Mouse (Mus musculus) kidney, postnatal 0 days (tissue): ENCODE data around the gene Bax. TPM values are rescaled to one million over a fixed set of nuclear protein-coding genes. Genes with fewer than 3 reads are reported as not detected.

Source experiments
- ATAC-seq: fragments of 200-750 bp; cut with Nextera tagmentation; replicated peaks from 2 replicates; pipeline ENCODE4 v1.8.0; 2017; ENCODE audit warnings: low read depth, moderate number of reproducible peaks, moderate TSS enrichment, moderate library complexity; ENCODE audit not compliant: low FRiP score
- DNase-seq: peaks from one replicate; pipeline ENCODE4 v3.0.0-alpha.2; 2016; ENCODE audit warnings: low spot score
- H3K27ac ChIP-seq: fragments of 300-500 bp; sonication (generic); 2 replicates; pipeline ENCODE4 v1.5.1; 2014; ENCODE audit warnings: mild to moderate bottlenecking
- H3K27me3 ChIP-seq: fragments of 300-500 bp; sonication (generic); 2 replicates; pipeline ENCODE4 v1.6.1; 2014; ENCODE audit warnings: low read length, mixed read lengths; ENCODE audit not compliant: insufficient read depth
- H3K36me3 ChIP-seq: fragments of 300-500 bp; sonication (generic); 2 replicates; pipeline ENCODE4 v1.6.1; 2014; ENCODE audit warnings: low read length, mixed read lengths; ENCODE audit not compliant: insufficient read depth
- H3K4me1 ChIP-seq: fragments of 300-500 bp; sonication (generic); replicated peaks from 2 replicates; pipeline ENCODE4 v1.6.1; 2014; ENCODE audit warnings: antibody characterized with exemption, low read length, mixed read lengths; ENCODE audit not compliant: insufficient read depth
- H3K4me2 ChIP-seq: fragments of 300-500 bp; sonication (generic); 2 replicates; pipeline ENCODE4 v1.6.1; 2014; ENCODE audit warnings: mild to moderate bottlenecking, low read length, moderate library complexity, mixed read lengths
- H3K4me3 ChIP-seq: fragments of 300-500 bp; sonication (generic); replicated peaks from 2 replicates; pipeline ENCODE4 v1.5.1; 2014; ENCODE audit warnings: low read depth, low read length
- H3K9ac ChIP-seq: fragments of 300-500 bp; sonication (generic); 2 replicates; pipeline ENCODE4 v1.6.1; 2014; ENCODE audit warnings: low read depth, low read length
- H3K9me3 ChIP-seq: fragments of 300-500 bp; sonication (generic); replicated peaks from 2 replicates; pipeline ENCODE4 v1.6.1; 2016; ENCODE audit warnings: low read length, inconsistent platforms, mixed read lengths
- CTCF ChIP-seq: IDR thresholded peaks from 2 replicates; pipeline ENCODE4 v1.5.1; 2016; ENCODE audit warnings: antibody characterized with exemption, low read depth, mild to moderate bottlenecking, moderate library complexity
- WGBS: fragments of 180-500 bp; shearing (Covaris S2); extraction: QIAGEN DNeasy Blood & Tissue Kit; methylation state at CpG from one replicate; pipeline ENCODE4 v1.1.7; 2014; 5-methylcytosine and 5-hydroxymethylcytosine counted together
- microRNA-seq: library from miRNA; unstranded; fragments of <30 nt; microRNA quantifications from one replicate; pipeline ENCODE4, GENCODE M21; 2016
- polyA plus RNA-seq: library from polyadenylated mRNA; unstranded; fragments of >200 nt; fragmentation: Nextera tagmentation; extraction: Ambion mirVana; gene quantifications from 2 replicates; pipeline ENCODE4 v1.2.1, GENCODE M21; 2015

Gene Bax
- polyA plus RNA-seq, 1 experiment from 2014 or later: 194 TPM

DNA sequence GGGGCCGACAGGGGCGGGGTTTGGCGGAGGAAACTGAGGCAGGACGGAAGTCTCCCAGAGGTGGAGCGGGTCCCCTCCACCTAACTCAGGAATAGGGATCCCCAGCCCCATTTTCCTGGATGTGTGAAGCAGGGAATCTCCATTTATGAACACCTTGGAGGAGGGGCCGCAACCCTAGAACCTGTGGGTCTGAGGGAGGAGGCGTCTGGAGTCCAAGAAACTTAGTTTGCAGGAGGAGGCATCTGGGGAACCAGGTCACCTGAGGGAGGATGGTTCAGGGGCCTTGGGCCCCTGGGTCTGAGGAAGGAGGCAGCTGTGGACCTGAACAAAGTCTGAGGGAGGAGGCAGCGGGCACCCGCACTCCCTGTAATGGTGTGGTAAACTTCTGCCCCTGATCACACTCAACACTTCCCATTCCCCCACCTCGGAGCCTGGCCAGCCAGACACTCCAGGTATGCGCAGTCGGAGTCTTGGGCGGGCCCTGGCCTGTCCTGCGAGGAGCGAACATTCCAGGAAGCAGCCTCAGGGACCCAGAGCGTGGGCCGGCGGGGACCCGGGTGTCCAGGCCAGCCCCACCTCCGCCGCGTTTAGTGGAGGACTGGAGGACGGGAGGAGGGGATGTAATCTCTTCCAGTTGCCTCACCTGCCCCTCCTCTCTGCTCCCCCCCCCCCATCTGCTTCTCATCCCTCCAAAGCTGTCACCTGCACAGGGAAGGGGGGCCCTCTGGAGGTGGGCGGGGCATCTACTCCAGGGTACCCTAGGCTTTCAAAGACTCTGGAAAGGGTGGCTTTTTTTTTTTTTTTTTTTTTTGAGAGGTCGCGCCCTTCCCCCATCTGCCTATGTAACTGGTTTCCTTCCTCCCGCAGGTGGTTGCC is 52.6 kb downstream of the Bax start:
- peak overlapping the region; percentile 51 for H3K4me3 ChIP-seq
- no peaks in the 10 kb centered on the region for H3K9me3 ChIP-seq
- H3K4me2 ChIP-seq: peak overlapping the region; percentile 98
- ATAC-seq (0 out of 2 replicates have a peak, but pooled peaks have one; percentile 11), DNase-seq (no peak)
- H3K36me3 ChIP-seq: no peaks in the 10 kb centered on the region
- H3K9ac ChIP-seq: peak overlapping the region; percentile 61
- TF ChIP-seq CTCF: no peak
- WGBS: 2% methylated on average over 27 of the region's 27 CpGs
- peaks cover 33% of the 10 kb centered on the region for H3K27me3 ChIP-seq
- H3K27ac ChIP-seq: no peak overlapping the region
- H3K4me1 ChIP-seq: peaks cover 9% of the 10 kb centered on the region

DNA sequence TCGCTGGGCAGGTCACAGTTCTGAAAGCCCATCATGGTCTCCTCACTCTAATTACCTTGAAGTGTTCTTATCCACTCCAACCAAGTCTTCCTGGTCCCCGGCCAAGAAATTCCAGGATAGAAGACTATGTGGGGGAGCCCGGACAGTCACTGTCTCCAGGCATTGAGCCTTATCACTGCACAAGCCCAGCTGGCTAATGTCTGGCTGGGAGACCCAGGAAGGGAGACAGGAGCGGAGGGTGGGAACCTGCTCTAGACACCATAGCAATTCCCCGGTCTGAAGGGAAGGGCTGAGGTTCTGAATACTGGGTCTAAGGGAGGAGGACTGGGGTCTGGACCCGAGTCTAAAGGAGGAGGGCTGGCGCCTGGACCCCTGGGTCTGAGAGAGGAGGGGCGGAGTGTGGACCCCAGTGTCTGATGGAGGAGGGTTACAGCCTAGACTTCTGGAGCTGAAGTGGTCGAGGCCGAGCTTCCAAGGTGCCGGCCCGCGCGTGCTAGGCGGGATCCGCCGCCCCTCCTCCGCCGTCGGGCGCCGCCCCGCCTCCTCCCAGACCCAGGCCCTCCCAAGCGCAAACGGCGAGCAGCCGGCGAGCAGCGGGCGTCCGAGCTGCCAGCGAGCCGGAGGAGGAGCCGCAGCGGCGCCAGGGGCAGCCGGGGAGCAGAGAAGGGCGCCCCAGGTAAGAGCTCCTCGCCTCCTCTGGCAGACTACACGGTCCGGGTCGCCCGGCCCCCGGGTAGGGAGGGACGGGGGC is 53.4 kb downstream of the Bax start, which contains the start of gene Ntf5:
Ntf5 (plus strand) TSS at position 583 of the 751 bp plus-strand sequence.
- DNase-seq: peak; percentile 47
- Histone ChIP-seq H3K4me3 (peak within 1 kb of the TSS; percentile 51), H3K9ac (peak within 1 kb of the TSS; percentile 61)

DNA sequence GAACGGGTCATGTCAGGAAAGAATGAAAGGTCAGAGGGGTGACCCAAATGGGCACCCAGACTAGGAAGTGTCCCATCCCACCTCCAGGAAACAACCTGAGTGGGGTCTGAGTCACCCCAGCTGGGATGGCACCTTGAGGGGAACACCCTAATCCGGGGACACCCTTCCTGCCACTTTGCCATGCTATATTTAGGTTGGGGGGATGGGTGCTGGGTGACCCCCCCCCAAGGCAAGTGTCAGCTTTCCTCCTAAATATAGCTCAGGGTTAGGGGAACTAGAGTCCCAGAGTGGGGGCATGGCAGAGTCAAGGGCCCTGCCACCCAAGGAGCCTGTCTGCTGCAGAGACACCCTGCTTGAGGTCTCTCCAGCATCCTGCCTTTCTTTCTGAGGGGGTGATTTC is 54.3 kb downstream of the Bax start:
- no peak for DNase-seq
- H3K4me1 ChIP-seq: peaks cover 9% of the 10 kb centered on the region

More for the DNA sequence above, 53.4 kb downstream of the Bax start, which contains the start of gene Ntf5:
- no peak within 1 kb of the TSS for H3K27ac ChIP-seq
- WGBS: 2% methylated on average over 42 of the region's 45 CpGs
- H3K36me3 ChIP-seq: no peaks in the 10 kb centered on the region
- no peak for TF ChIP-seq CTCF
- H3K9me3 ChIP-seq: no peaks in the 10 kb centered on the region
- H3K4me1 ChIP-seq: peaks cover 9% of the 10 kb centered on the region
- H3K4me2 ChIP-seq: peak within 1 kb of the TSS; percentile 98
- H3K27me3 ChIP-seq: peaks cover 33% of the 10 kb centered on the region
- peak; percentile 30 for ATAC-seq

More for the DNA sequence above, 54.3 kb downstream of the Bax start:
- TF ChIP-seq CTCF: no peak
- no peak overlapping the region for H3K4me2 ChIP-seq
- no peak for ATAC-seq
- WGBS: 73% methylated on average over 2 of the region's 2 CpGs
- H3K27me3 ChIP-seq: peaks cover 41% of the 10 kb centered on the region
- no peak overlapping the region for H3K9ac ChIP-seq
- H3K4me3 ChIP-seq: no peak overlapping the region
- no peaks in the 10 kb centered on the region for H3K9me3 ChIP-seq
- H3K27ac ChIP-seq: no peak overlapping the region
- no peaks in the 10 kb centered on the region for H3K36me3 ChIP-seq

Small RNAs within 50 kb of the gene (microRNA-seq; reads per million reads assigned to microRNA genes)
- gene Gm22133: not detected

Other genes starting within 250 kb of the Bax start
- gene Cd37, start 227.8 kb downstream of the Bax start, polyA plus RNA-seq: 2.1 and 2.6 TPM in 2 replicates
- 0.18 and 0.45 TPM in 2 replicates for gene Slc6a16, start 225.8 kb downstream of the Bax start, polyA plus RNA-seq
- gene Slc6a21, start 189.4 kb downstream of the Bax start, polyA plus RNA-seq: not detected in 2 replicates
- 14.4 and 15.9 TPM in 2 replicates for gene Trpm4, start 133.1 kb downstream of the Bax start, polyA plus RNA-seq
- gene Hrc, start 131.6 kb downstream of the Bax start, polyA plus RNA-seq: 0.75 and 1.1 TPM in 2 replicates
- gene Ppfia3, start 99.9 kb downstream of the Bax start, polyA plus RNA-seq: 4.3 and 5.4 TPM in 2 replicates
- gene Lin7b, start 96.3 kb downstream of the Bax start, polyA plus RNA-seq: 1.2 and 1.6 TPM in 2 replicates
- 148 and 163 TPM in 2 replicates for gene Snrnp70, start 71.2 kb downstream of the Bax start, polyA plus RNA-seq
- 0.05 and 0.06 TPM in 2 replicates for gene Kcna7, start 61.2 kb downstream of the Bax start, polyA plus RNA-seq
- gene Ntf5, start 53.2 kb downstream of the Bax start, polyA plus RNA-seq: 1.5 and 1.6 TPM in 2 replicates
- gene Lhb, start 46.1 kb downstream of the Bax start, polyA plus RNA-seq: not detected in 2 replicates
- 26.0 and 26.9 TPM in 2 replicates for gene Gys1, start 32.1 kb downstream of the Bax start, polyA plus RNA-seq
- gene Ruvbl2, start 28.8 kb downstream of the Bax start, polyA plus RNA-seq: 94.6 and 98.9 TPM in 2 replicates
- 6,674 and 7,026 TPM in 2 replicates for gene Ftl1, start 7.0 kb downstream of the Bax start, polyA plus RNA-seq
- gene Tulp2, start 15.0 kb upstream of the Bax start, polyA plus RNA-seq: 0.93 and 1.1 TPM in 2 replicates
- not detected in 2 replicates for gene Gm45808, start 19.9 kb upstream of the Bax start, polyA plus RNA-seq
- gene Dhdh, start 21.9 kb upstream of the Bax start, polyA plus RNA-seq: 1.8 TPM in 2 replicates
- 246 and 265 TPM in 2 replicates for gene Nucb1, start 43.5 kb upstream of the Bax start, polyA plus RNA-seq
- gene Ppp1r15a, start 59.4 kb upstream of the Bax start, polyA plus RNA-seq: 21.4 and 21.9 TPM in 2 replicates
- 5.1 and 5.8 TPM in 2 replicates for gene Plekha4, start 59.4 kb upstream of the Bax start, polyA plus RNA-seq
- 20.5 and 21.0 TPM in 2 replicates for gene Hsd17b14, start 88.0 kb upstream of the Bax start, polyA plus RNA-seq
- 92.7 and 93.0 TPM in 2 replicates for gene Bcat2, start 103.3 kb upstream of the Bax start, polyA plus RNA-seq
- gene Fgf21, start 148.6 kb upstream of the Bax start, polyA plus RNA-seq: 0.12 TPM in 1 of 2 replicates, not detected in the other
- 0.08 and 0.26 TPM in 2 replicates for gene Fut1, start 150.4 kb upstream of the Bax start, polyA plus RNA-seq
- 0.17 and 0.29 TPM in 2 replicates for gene Izumo1, start 154.9 kb upstream of the Bax start, polyA plus RNA-seq
- gene Rasip1, start 160.6 kb upstream of the Bax start, polyA plus RNA-seq: 16.9 and 21.1 TPM in 2 replicates
- gene Mamstr, start 173.1 kb upstream of the Bax start, polyA plus RNA-seq: 3.9 and 4.8 TPM in 2 replicates
- 0.38 TPM in 2 replicates for gene Fut2, start 199.5 kb upstream of the Bax start, polyA plus RNA-seq
- 0.18 and 0.23 TPM in 2 replicates for gene Ntn5, start 217.1 kb upstream of the Bax start, polyA plus RNA-seq
- 0.13 and 0.32 TPM in 2 replicates for gene Sec1, start 227.5 kb upstream of the Bax start, polyA plus RNA-seq
- gene Car11, start 232.9 kb upstream of the Bax start, polyA plus RNA-seq: 7.5 and 8.9 TPM in 2 replicates
- gene Dbp, start 238.2 kb upstream of the Bax start, polyA plus RNA-seq: 8.4 and 8.6 TPM in 2 replicates
- gene Rpl18, start 248.6 kb upstream of the Bax start, polyA plus RNA-seq: 1,049 and 1,142 TPM in 2 replicates